Mouse (Mus musculus) cortical plate, adult 2 months (tissue): ENCODE measurements around the gene Sav1.

ENCODE experiments used
- CTCF ChIP-seq: fragments of 200-500 bp; IDR thresholded peaks from 2 replicates; pipeline ENCODE4 v1.5.1; 2011; ENCODE audit warnings: mild to moderate bottlenecking, control low read depth, low read length; ENCODE audit not compliant: insufficient read depth; ENCODE audit errors: extremely low read depth
- POLR2A ChIP-seq: fragments of 200-500 bp; IDR thresholded peaks from 2 replicates; pipeline ENCODE4 v1.6.1; 2011; ENCODE audit warnings: mild to moderate bottlenecking, low read length, control low read depth; ENCODE audit not compliant: insufficient read depth; ENCODE audit errors: extremely low read depth

DNA sequence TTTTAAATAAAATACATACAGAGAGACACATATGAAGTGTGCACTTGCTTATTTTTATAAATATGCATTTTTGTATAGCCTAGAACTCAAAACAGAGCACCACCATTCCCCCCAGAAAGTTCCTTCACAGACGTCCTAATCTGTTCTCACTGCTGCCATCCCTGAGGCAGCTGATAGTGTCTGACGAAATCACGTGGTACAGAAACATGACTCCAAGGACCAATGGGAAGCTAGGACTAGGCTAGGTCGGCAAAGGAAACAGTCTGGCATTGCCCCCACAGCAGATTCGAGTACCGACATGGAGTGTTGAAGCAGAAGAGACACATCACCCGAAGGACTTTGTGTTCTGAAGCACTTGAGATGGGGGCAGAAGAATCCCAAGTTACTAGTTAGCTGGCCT, 60.1 kb downstream of the Sav1 start:
- no peak for TF ChIP-seq CTCF
- TF ChIP-seq POLR2A, result no peak
